Mouse (Mus musculus): Measurements from ENCODE around the gene Cds1.

DNA sequence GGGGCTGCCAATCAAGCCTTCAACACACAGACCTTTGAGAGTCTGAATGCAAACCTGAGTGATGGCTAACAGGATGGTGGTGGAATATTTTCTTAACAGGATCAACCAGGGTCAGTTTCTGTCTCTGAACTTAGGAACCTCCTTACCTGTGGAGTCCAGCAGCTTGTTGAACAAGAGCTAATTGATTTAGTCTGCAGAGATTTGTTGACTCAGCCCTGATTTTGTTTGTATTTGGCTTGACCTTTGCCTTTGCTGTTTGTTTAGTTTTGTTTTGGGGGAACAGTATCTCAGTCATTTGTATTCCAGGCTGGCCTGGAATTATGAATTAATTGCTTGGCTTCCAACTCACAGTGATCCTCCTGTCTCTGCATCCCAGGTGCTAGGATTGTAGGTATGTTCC lies 7.3 kb upstream of the Cds1 start:
- no peak for TF ChIP-seq POLR2A (IDR thresholded peaks at IDR 0.05; ENCODE audit: insufficient read depth, low read depth, low read length)
- no peak for TF ChIP-seq CTCF (IDR thresholded peaks at IDR 0.05)
- TF ChIP-seq EP300 (IDR thresholded peaks at IDR 0.05; ENCODE audit: insufficient read depth, low read depth, low read length), result no peak

All from heart, adult 2 months (tissue).